Mouse (Mus musculus): ENCODE results near the gene Tmem94.

Tmem94 gene

GRCm38 (mm10) chr11:115808696-115809310 is 43.6 kb downstream of the Tmem94 start:
- no peak for DNase-seq (ENCODE audit: low spot score)

- DNase-seq (ENCODE audit: low spot score): no peak
Observed at GRCm38 (mm10) chr11:115809311-115809781, 44.1 kb downstream of the Tmem94 start.

- DNase-seq (ENCODE audit: low spot score): no peak
Observed at GRCm38 (mm10) chr11:115810377-115810776, 45.1 kb downstream of the Tmem94 start.

- no peak for DNase-seq (ENCODE audit: low spot score)
Observed at GRCm38 (mm10) chr11:115811381-115812093, 46.3 kb downstream of the Tmem94 start.

GRCm38 (mm10) chr11:115812095-115812494 is 46.9 kb downstream of the Tmem94 start:
- DNase-seq (ENCODE audit: low spot score): no peak

- DNase-seq (ENCODE audit: low spot score): no peak
Observed at GRCm38 (mm10) chr11:115812533-115813420, 47.5 kb downstream of the Tmem94 start.

GRCm38 (mm10) chr11:115813507-115814296 is 48.5 kb downstream of the Tmem94 start, which contains the start of gene Caskin2:
Gene Caskin2 (minus strand): TSS chr11:115813639.
- peak; percentile 90 for DNase-seq (ENCODE audit: low spot score)

- DNase-seq (ENCODE audit: low spot score): peak; percentile 74
Observed at GRCm38 (mm10) chr11:115814605-115815450, 49.6 kb downstream of the Tmem94 start, which contains the start of gene Tsen54. Gene Tsen54 (plus strand): TSS chr11:115814724.

- DNase-seq (ENCODE audit: low spot score): no peak
Observed at GRCm38 (mm10) chr11:115817331-115817730, 52.1 kb downstream of the Tmem94 start.

GRCm38 (mm10) chr11:115819915-115820623 is 54.8 kb downstream of the Tmem94 start:
- DNase-seq (ENCODE audit: low spot score): no peak

- no peak for DNase-seq (ENCODE audit: low spot score)
Observed at GRCm38 (mm10) chr11:115821001-115821400, 55.8 kb downstream of the Tmem94 start.

GRCm38 (mm10) chr11:115823774-115824740 is 58.8 kb downstream of the Tmem94 start, which contains the start of gene Llgl2:
Gene Llgl2 (plus strand): TSS chr11:115824049.
- DNase-seq (ENCODE audit: low spot score): peak; percentile 49

GRCm38 (mm10) chr11:115824813-115825212 is 59.6 kb downstream of the Tmem94 start:
- DNase-seq (ENCODE audit: low spot score): no peak

- no peak for DNase-seq (ENCODE audit: low spot score)
Observed at GRCm38 (mm10) chr11:115826487-115826886, 61.3 kb downstream of the Tmem94 start.

GRCm38 (mm10) chr11:115827624-115828023 is 62.4 kb downstream of the Tmem94 start:
- DNase-seq (ENCODE audit: low spot score): no peak

GRCm38 (mm10) chr11:115829036-115829435 is 63.8 kb downstream of the Tmem94 start:
- DNase-seq (ENCODE audit: low spot score): no peak

- no peak for DNase-seq (ENCODE audit: low spot score)
Observed at GRCm38 (mm10) chr11:115830550-115831325, 65.5 kb downstream of the Tmem94 start.

GRCm38 (mm10) chr11:115831518-115831917 is 66.3 kb downstream of the Tmem94 start:
- DNase-seq (ENCODE audit: low spot score): no peak
